Mouse (Mus musculus) retina, postnatal 1 day (tissue): ENCODE data around the gene Srd5a2.

ENCODE experiments used
- DNase-seq: peaks from one replicate; pipeline ENCODE4 v3.0.0-alpha.2; 2012

The Srd5a2 gene

DNA sequence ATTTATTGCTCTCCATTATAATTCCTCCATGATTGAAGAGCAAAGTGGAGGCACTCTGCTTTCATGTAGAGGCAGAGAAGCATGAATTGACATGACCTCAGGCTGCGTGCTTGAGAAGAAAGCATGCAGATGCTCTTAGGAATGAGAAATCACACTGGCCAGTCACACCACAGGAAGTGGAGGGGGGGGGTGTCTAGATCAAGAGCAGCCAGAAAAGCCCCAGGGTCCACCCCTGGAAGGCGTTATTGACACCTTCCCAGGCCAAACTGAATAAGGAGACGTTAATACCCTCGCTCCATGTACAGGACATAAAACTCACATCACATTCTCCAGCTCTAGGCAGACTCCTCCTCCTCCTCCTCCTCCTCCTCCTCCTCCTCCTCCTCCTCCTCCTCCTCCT lies 63.2 kb downstream of the Srd5a2 start:
- DNase-seq, result peak; percentile 59

DNA sequence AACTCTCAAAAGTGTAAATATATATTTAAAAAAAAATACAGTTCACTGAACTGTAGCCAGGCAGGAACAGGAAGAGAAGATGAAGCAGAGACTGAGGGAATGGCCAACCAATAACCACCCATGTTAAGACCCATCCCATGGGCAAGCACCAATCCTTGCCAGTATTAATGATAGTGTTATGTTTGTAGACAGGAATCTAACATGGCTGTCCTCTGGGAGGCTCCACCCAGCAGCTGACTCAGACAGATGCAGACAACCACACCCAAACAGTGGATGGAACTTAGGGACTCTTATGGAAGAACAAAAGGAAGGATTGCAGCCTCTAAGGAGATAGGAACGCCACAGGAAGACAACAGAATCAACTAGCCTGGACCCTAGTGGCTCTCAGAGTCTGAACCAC lies 64.8 kb downstream of the Srd5a2 start:
- DNase-seq, result no peak

DNA sequence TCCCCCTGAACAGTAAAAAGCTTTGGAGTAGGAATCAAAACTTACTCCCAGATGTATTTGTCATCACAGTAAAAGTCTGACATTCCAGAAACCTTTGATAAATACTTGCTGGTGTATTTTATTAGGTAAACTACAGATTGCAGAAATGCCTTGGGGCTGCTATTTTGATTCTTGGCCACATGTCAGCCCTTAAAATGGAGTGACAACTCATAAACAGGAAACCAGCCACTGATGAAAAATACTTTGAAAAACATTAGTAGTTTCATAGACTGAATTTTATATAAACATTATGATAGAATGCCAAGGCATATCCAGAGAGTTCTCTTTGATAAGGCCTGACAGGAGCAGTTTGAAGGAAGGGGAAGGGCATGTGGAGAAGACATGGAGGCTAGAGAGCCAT lies 71.7 kb downstream of the Srd5a2 start:
- no peak for DNase-seq

DNA sequence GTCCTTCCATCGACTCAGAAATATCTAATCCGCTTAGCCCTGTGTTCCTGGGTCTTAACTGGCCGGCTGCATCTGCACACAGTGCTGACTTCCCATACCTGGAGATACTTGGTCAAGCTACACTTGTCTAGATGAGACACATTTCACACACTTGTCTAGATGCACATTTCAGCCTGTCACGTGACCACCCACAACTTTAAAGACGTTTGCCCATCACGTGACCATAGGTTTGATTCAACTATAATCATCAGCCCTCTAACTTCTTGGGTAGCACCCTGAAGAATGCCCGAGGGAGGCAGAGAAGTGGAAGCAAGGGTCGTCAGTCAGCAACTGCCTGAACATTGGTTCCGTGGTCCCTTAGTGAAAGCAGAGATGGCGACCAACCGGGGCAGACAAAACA lies 75.1 kb downstream of the Srd5a2 start:
- DNase-seq, result no peak

GRCm38 (mm10) chr17:73971291-73971690 lies 76.4 kb downstream of the Srd5a2 start:
- DNase-seq, result no peak

- DNase-seq, result no peak
Observed at GRCm38 (mm10) chr17:73970361-73971027, 77.2 kb downstream of the Srd5a2 start.
